Mouse (Mus musculus): ENCODE measurements at regions not wholly inside any gene's neighbourhood (a gene's known extent, or its start where the extent isn't known, plus 50 kb on each side); places are given as distances from the start of the nearest gene placed in this dataset.
A peak's percentile ranks its signal among the peaks of the same experiment; 100 is the strongest.

- H3K4me1 ChIP-seq (ENCODE audit: control insufficient read depth, insufficient read depth, low read length): no peaks in the 10 kb centered on the region
- H3K9me3 ChIP-seq (replicated peaks; ENCODE audit: control insufficient read depth, low read length): no peaks in the 10 kb centered on the region
- H3K36me3 ChIP-seq (replicated peaks; ENCODE audit: control insufficient read depth, insufficient read depth, low read depth, low read length): no peaks in the 10 kb centered on the region
- no peak overlapping the region for H3K4me3 ChIP-seq (ENCODE audit: low read depth, low read length)
- no peak overlapping the region for H3K9ac ChIP-seq (replicated peaks; ENCODE audit: low read length)
- H3K27me3 ChIP-seq (ENCODE audit: control insufficient read depth, insufficient read depth, low read length): no peaks in the 10 kb centered on the region
- no peak overlapping the region for H3K4me2 ChIP-seq (ENCODE audit: low read depth, low read length)
- 77% methylated on average over 5 of the region's 5 CpGs for WGBS
- H3K27ac ChIP-seq (replicated peaks; ENCODE audit: low read depth, low read length): no peak overlapping the region
- ATAC-seq (replicated peaks; ENCODE audit: insufficient number of reproducible peaks, low FRiP score, low TSS enrichment, low read depth) (no peak), DNase-seq (ENCODE audit: low spot score) (no peak)
Measured at GRCm38 (mm10) chr9:33360966-33361365, 724.9 kb downstream of the Ets1 start.

GRCm38 (mm10) chr9:33389170-33389569 lies 753.1 kb downstream of the Ets1 start:
- Histone ChIP-seq H3K4me1 (ENCODE audit: control insufficient read depth, insufficient read depth, low read length) (no peaks in the 10 kb centered on the region), H3K4me2 (ENCODE audit: low read depth, low read length) (no peak overlapping the region), H3K9ac (replicated peaks; ENCODE audit: low read length) (no peak overlapping the region), H3K4me3 (ENCODE audit: low read depth, low read length) (no peak overlapping the region), H3K36me3 (replicated peaks; ENCODE audit: control insufficient read depth, insufficient read depth, low read depth, low read length) (no peaks in the 10 kb centered on the region), H3K27ac (replicated peaks; ENCODE audit: low read depth, low read length) (no peak overlapping the region), H3K9me3 (replicated peaks; ENCODE audit: control insufficient read depth, low read length) (no peaks in the 10 kb centered on the region), H3K27me3 (ENCODE audit: control insufficient read depth, insufficient read depth, low read length) (no peaks in the 10 kb centered on the region)
- no peak for ATAC-seq (replicated peaks; ENCODE audit: insufficient number of reproducible peaks, low FRiP score, low TSS enrichment, low read depth)
- DNase-seq (ENCODE audit: low spot score): no peak

- ATAC-seq (replicated peaks; ENCODE audit: insufficient number of reproducible peaks, low FRiP score, low TSS enrichment, low read depth) (no peak), DNase-seq (ENCODE audit: low spot score) (no peak)
- Histone ChIP-seq H3K4me2 (ENCODE audit: low read depth, low read length) (no peak overlapping the region), H3K36me3 (replicated peaks; ENCODE audit: control insufficient read depth, insufficient read depth, low read depth, low read length) (no peaks in the 10 kb centered on the region), H3K4me1 (ENCODE audit: control insufficient read depth, insufficient read depth, low read length) (no peaks in the 10 kb centered on the region), H3K27me3 (ENCODE audit: control insufficient read depth, insufficient read depth, low read length) (no peaks in the 10 kb centered on the region), H3K9me3 (replicated peaks; ENCODE audit: control insufficient read depth, low read length) (no peaks in the 10 kb centered on the region), H3K9ac (replicated peaks; ENCODE audit: low read length) (no peak overlapping the region), H3K27ac (replicated peaks; ENCODE audit: low read depth, low read length) (no peak overlapping the region), H3K4me3 (ENCODE audit: low read depth, low read length) (no peak overlapping the region)
- WGBS: 94% methylated on average over 4 of the region's 4 CpGs
Measured at GRCm38 (mm10) chr9:33404691-33405090, 768.7 kb downstream of the Ets1 start.

GRCm38 (mm10) chr9:33407517-33407916 lies 771.5 kb downstream of the Ets1 start:
- H3K4me2 ChIP-seq (ENCODE audit: low read depth, low read length): no peak overlapping the region
- no peaks in the 10 kb centered on the region for H3K27me3 ChIP-seq (ENCODE audit: control insufficient read depth, insufficient read depth, low read length)
- no peaks in the 10 kb centered on the region for H3K4me1 ChIP-seq (ENCODE audit: control insufficient read depth, insufficient read depth, low read length)
- no peak for ATAC-seq (replicated peaks; ENCODE audit: insufficient number of reproducible peaks, low FRiP score, low TSS enrichment, low read depth)
- DNase-seq (ENCODE audit: low spot score): no peak
- no peaks in the 10 kb centered on the region for H3K36me3 ChIP-seq (replicated peaks; ENCODE audit: control insufficient read depth, insufficient read depth, low read depth, low read length)
- no peaks in the 10 kb centered on the region for H3K9me3 ChIP-seq (replicated peaks; ENCODE audit: control insufficient read depth, low read length)
- H3K4me3 ChIP-seq (ENCODE audit: low read depth, low read length): no peak overlapping the region
- H3K27ac ChIP-seq (replicated peaks; ENCODE audit: low read depth, low read length): no peak overlapping the region
- 87% methylated on average over 2 of the region's 2 CpGs for WGBS
- no peak overlapping the region for H3K9ac ChIP-seq (replicated peaks; ENCODE audit: low read length)

GRCm38 (mm10) chr9:33423781-33424180 lies 787.8 kb downstream of the Ets1 start:
- 62% methylated on average over 2 of the region's 2 CpGs for WGBS
- H3K9ac ChIP-seq (replicated peaks; ENCODE audit: low read length): no peak overlapping the region
- no peaks in the 10 kb centered on the region for H3K27me3 ChIP-seq (ENCODE audit: control insufficient read depth, insufficient read depth, low read length)
- no peaks in the 10 kb centered on the region for H3K9me3 ChIP-seq (replicated peaks; ENCODE audit: control insufficient read depth, low read length)
- no peaks in the 10 kb centered on the region for H3K36me3 ChIP-seq (replicated peaks; ENCODE audit: control insufficient read depth, insufficient read depth, low read depth, low read length)
- H3K4me2 ChIP-seq (ENCODE audit: low read depth, low read length): no peak overlapping the region
- DNase-seq (ENCODE audit: low spot score) (no peak), ATAC-seq (replicated peaks; ENCODE audit: insufficient number of reproducible peaks, low FRiP score, low TSS enrichment, low read depth) (no peak)
- H3K4me3 ChIP-seq (ENCODE audit: low read depth, low read length): no peak overlapping the region
- H3K4me1 ChIP-seq (ENCODE audit: control insufficient read depth, insufficient read depth, low read length): no peaks in the 10 kb centered on the region
- no peak overlapping the region for H3K27ac ChIP-seq (replicated peaks; ENCODE audit: low read depth, low read length)

GRCm38 (mm10) chr9:33436459-33436858 lies 800.4 kb downstream of the Ets1 start:
- H3K9me3 ChIP-seq (replicated peaks; ENCODE audit: control insufficient read depth, low read length): no peaks in the 10 kb centered on the region
- 89% methylated on average over 4 of the region's 4 CpGs for WGBS

GRCm38 (mm10) chr9:33442266-33442665 lies 806.2 kb downstream of the Ets1 start:
- Histone ChIP-seq H3K36me3 (replicated peaks; ENCODE audit: control insufficient read depth, insufficient read depth, low read depth, low read length) (no peaks in the 10 kb centered on the region), H3K4me2 (ENCODE audit: low read depth, low read length) (no peak overlapping the region), H3K9me3 (replicated peaks; ENCODE audit: control insufficient read depth, low read length) (no peaks in the 10 kb centered on the region), H3K4me1 (ENCODE audit: control insufficient read depth, insufficient read depth, low read length) (no peaks in the 10 kb centered on the region), H3K9ac (replicated peaks; ENCODE audit: low read length) (no peak overlapping the region), H3K27me3 (ENCODE audit: control insufficient read depth, insufficient read depth, low read length) (no peaks in the 10 kb centered on the region), H3K27ac (replicated peaks; ENCODE audit: low read depth, low read length) (no peak overlapping the region), H3K4me3 (ENCODE audit: low read depth, low read length) (no peak overlapping the region)
- WGBS: 61% methylated on average over 5 of the region's 5 CpGs
- ATAC-seq (replicated peaks; ENCODE audit: insufficient number of reproducible peaks, low FRiP score, low TSS enrichment, low read depth): no peak
- peak; percentile 43 for DNase-seq (ENCODE audit: low spot score)

More at GRCm38 (mm10) chr9:33436459-33436858, 800.4 kb downstream of the Ets1 start:
- Histone ChIP-seq H3K27me3 (ENCODE audit: control insufficient read depth, insufficient read depth, low read length) (no peaks in the 10 kb centered on the region), H3K4me1 (ENCODE audit: control insufficient read depth, insufficient read depth, low read length) (no peaks in the 10 kb centered on the region), H3K9ac (replicated peaks; ENCODE audit: low read length) (no peak overlapping the region), H3K4me3 (ENCODE audit: low read depth, low read length) (no peak overlapping the region), H3K36me3 (replicated peaks; ENCODE audit: control insufficient read depth, insufficient read depth, low read depth, low read length) (no peaks in the 10 kb centered on the region), H3K27ac (replicated peaks; ENCODE audit: low read depth, low read length) (no peak overlapping the region), H3K4me2 (ENCODE audit: low read depth, low read length) (no peak overlapping the region)
- DNase-seq (ENCODE audit: low spot score): no peak
- no peak for ATAC-seq (replicated peaks; ENCODE audit: insufficient number of reproducible peaks, low FRiP score, low TSS enrichment, low read depth)

- H3K9me3 ChIP-seq (replicated peaks; ENCODE audit: control insufficient read depth, low read length): no peaks in the 10 kb centered on the region
- H3K36me3 ChIP-seq (replicated peaks; ENCODE audit: control insufficient read depth, insufficient read depth, low read depth, low read length): no peaks in the 10 kb centered on the region
- no peak for ATAC-seq (replicated peaks; ENCODE audit: insufficient number of reproducible peaks, low FRiP score, low TSS enrichment, low read depth)
- no peak overlapping the region for H3K27ac ChIP-seq (replicated peaks; ENCODE audit: low read depth, low read length)
- DNase-seq (ENCODE audit: low spot score): peak; percentile 2
- H3K9ac ChIP-seq (replicated peaks; ENCODE audit: low read length): no peak overlapping the region
- no peak overlapping the region for H3K4me3 ChIP-seq (ENCODE audit: low read depth, low read length)
- no peak overlapping the region for H3K4me2 ChIP-seq (ENCODE audit: low read depth, low read length)
- H3K27me3 ChIP-seq (ENCODE audit: control insufficient read depth, insufficient read depth, low read length): no peaks in the 10 kb centered on the region
- 54% methylated on average over 1 of the region's 1 CpGs for WGBS
- H3K4me1 ChIP-seq (ENCODE audit: control insufficient read depth, insufficient read depth, low read length): no peaks in the 10 kb centered on the region
Measured at GRCm38 (mm10) chr9:33445902-33446301, 809.9 kb downstream of the Ets1 start.
